Mouse (Mus musculus) bone marrow macrophage, adult 2 months (primary cell): ENCODE data around the gene Slc25a22.

Experiments used
- CTCF ChIP-seq: IDR thresholded peaks from 2 replicates; pipeline ENCODE4 v1.5.1; 2012; ENCODE audit warnings: low read depth, mild to moderate bottlenecking, low read length, moderate library complexity
- POLR2A ChIP-seq: IDR thresholded peaks from 2 replicates; pipeline ENCODE4 v1.6.1; 2012; ENCODE audit warnings: mild to moderate bottlenecking, low read depth, low read length, borderline replicate concordance

- TF ChIP-seq CTCF (no peak), POLR2A (no peak)
Observed at GRCm38 (mm10) chr7:141460391-141461113, 22.9 kb upstream of the Slc25a22 start, which contains the start of gene Cracr2b.
